Mouse (Mus musculus) neural tube, embryonic 15.5 days (tissue): ENCODE measurements around the gene Limk2. TPM values are rescaled to one million over a fixed set of nuclear protein-coding genes. Genes with fewer than 3 reads are reported as not detected.
A peak's percentile ranks its signal among the peaks of the same experiment; 100 is the strongest.

Experiments used
- ATAC-seq: fragments of 200-750 bp; cut with Nextera tagmentation; 2 replicates; pipeline ENCODE4 v1.8.0; 2017; ENCODE audit warnings: mild to moderate bottlenecking, moderate TSS enrichment, moderate library complexity; ENCODE audit not compliant: low FRiP score
- H3K27ac ChIP-seq: fragments of 300-500 bp; sonication (generic); replicated peaks from 2 replicates; pipeline ENCODE4 v1.5.1; 2015; ENCODE audit warnings: mild to moderate bottlenecking, inconsistent platforms
- H3K27me3 ChIP-seq: fragments of 300-500 bp; sonication (generic); replicated peaks from 2 replicates; pipeline ENCODE4 v1.6.1; 2015; ENCODE audit warnings: inconsistent platforms
- H3K36me3 ChIP-seq: fragments of 300-500 bp; sonication (generic); 2 replicates; pipeline ENCODE4 v1.6.1; 2015; ENCODE audit warnings: inconsistent platforms
- H3K4me1 ChIP-seq: fragments of 300-500 bp; sonication (generic); 2 replicates; pipeline ENCODE4 v1.6.1; 2015; ENCODE audit warnings: inconsistent platforms
- H3K4me2 ChIP-seq: fragments of 300-500 bp; sonication (generic); 2 replicates; pipeline ENCODE4 v1.6.1; 2015; ENCODE audit warnings: inconsistent platforms, mild to moderate bottlenecking, moderate library complexity
- H3K4me3 ChIP-seq: fragments of 300-500 bp; sonication (generic); replicated peaks from 2 replicates; pipeline ENCODE4 v1.5.1; 2015; ENCODE audit warnings: mild to moderate bottlenecking, inconsistent platforms
- H3K9ac ChIP-seq: fragments of 300-500 bp; sonication (generic); replicated peaks from 2 replicates; pipeline ENCODE4 v1.6.1; 2015; ENCODE audit warnings: mild to moderate bottlenecking, inconsistent platforms
- H3K9me3 ChIP-seq: fragments of 300-500 bp; sonication (generic); replicated peaks from 2 replicates; pipeline ENCODE4 v1.6.1; 2016; ENCODE audit warnings: inconsistent platforms
- WGBS: fragments of 180-500 bp; shearing (Covaris S2); methylation state at CpG from one replicate; pipeline ENCODE4 v1.1.7; 2015; ENCODE audit warnings: mixed read lengths; 5-methylcytosine and 5-hydroxymethylcytosine counted together
- polyA plus RNA-seq: library from polyadenylated mRNA; unstranded; fragments of >200 nt; fragmentation: Nextera tagmentation; extraction: Ambion mirVana; gene quantifications from 2 replicates; pipeline ENCODE4 v1.2.1, GENCODE M21; 2015

Gene Limk2
- polyA plus RNA-seq, 1 experiment from 2014 or later, result 158 TPM

GRCm38 (mm10) chr11:3305821-3306220 is 103.2 kb downstream of the Limk2 start:
- ATAC-seq, result no peak
- H3K4me1 ChIP-seq, result no peaks in the 10 kb centered on the region
- H3K36me3 ChIP-seq, result peaks cover 97% of the 10 kb centered on the region
- H3K4me3 ChIP-seq, result no peak overlapping the region
- no peak overlapping the region for H3K9ac ChIP-seq
- no peaks in the 10 kb centered on the region for H3K27me3 ChIP-seq
- WGBS, result 96% methylated on average over 4 of the region's 4 CpGs
- no peak overlapping the region for H3K27ac ChIP-seq
- no peak overlapping the region for H3K4me2 ChIP-seq
- H3K9me3 ChIP-seq, result no peaks in the 10 kb centered on the region

GRCm38 (mm10) chr11:3302792-3303191 is 106.2 kb downstream of the Limk2 start:
- no peak overlapping the region for H3K27ac ChIP-seq
- no peak overlapping the region for H3K4me3 ChIP-seq
- no peak overlapping the region for H3K4me2 ChIP-seq
- peaks cover 96% of the 10 kb centered on the region for H3K36me3 ChIP-seq
- WGBS, result 79% methylated on average over 4 of the region's 4 CpGs
- 0 out of 2 replicates have a peak, but pooled peaks cover 3% of the 10 kb centered on the region for H3K4me1 ChIP-seq
- H3K9ac ChIP-seq, result no peak overlapping the region
- no peak for ATAC-seq
- no peaks in the 10 kb centered on the region for H3K27me3 ChIP-seq
- H3K9me3 ChIP-seq, result no peaks in the 10 kb centered on the region

- no peak for ATAC-seq
- Histone ChIP-seq H3K4me3 (no peak overlapping the region), H3K36me3 (peaks cover 96% of the 10 kb centered on the region), H3K27me3 (no peaks in the 10 kb centered on the region), H3K9me3 (no peaks in the 10 kb centered on the region), H3K9ac (no peak overlapping the region), H3K4me2 (no peak overlapping the region), H3K27ac (no peak overlapping the region), H3K4me1 (peaks cover 5% of the 10 kb centered on the region; the same call in 1 of the 2 replicates)
- WGBS, result 93% methylated on average over 4 of the region's 4 CpGs
Measured at GRCm38 (mm10) chr11:3302385-3302784, 106.6 kb downstream of the Limk2 start.

- Histone ChIP-seq H3K4me1 (peaks cover 18% of the 10 kb centered on the region), H3K4me3 (no peak overlapping the region), H3K36me3 (peaks cover 93% of the 10 kb centered on the region), H3K9me3 (no peaks in the 10 kb centered on the region), H3K4me2 (no peak overlapping the region), H3K9ac (no peak overlapping the region), H3K27me3 (no peaks in the 10 kb centered on the region), H3K27ac (no peak overlapping the region)
- WGBS, result 95% methylated on average over 5 of the region's 5 CpGs
- no peak for ATAC-seq
Measured at GRCm38 (mm10) chr11:3301075-3301474, 107.9 kb downstream of the Limk2 start.

- no peak overlapping the region for H3K27ac ChIP-seq
- WGBS, result 89% methylated on average over 14 of the region's 14 CpGs
Measured at GRCm38 (mm10) chr11:3298813-3299185, 110.2 kb downstream of the Limk2 start.

GRCm38 (mm10) chr11:3297871-3298812 is 110.8 kb downstream of the Limk2 start:
- 89% methylated on average over 10 of the region's 10 CpGs for WGBS
- Histone ChIP-seq H3K27me3 (no peaks in the 10 kb centered on the region), H3K9ac (no peak overlapping the region), H3K4me3 (no peak overlapping the region), H3K36me3 (peaks cover 89% of the 10 kb centered on the region), H3K9me3 (no peaks in the 10 kb centered on the region), H3K4me2 (no peak overlapping the region), H3K4me1 (peaks cover 48% of the 10 kb centered on the region), H3K27ac (no peak overlapping the region)
- ATAC-seq, result no peak

More at GRCm38 (mm10) chr11:3298813-3299185, 110.2 kb downstream of the Limk2 start:
- Histone ChIP-seq H3K27me3 (no peaks in the 10 kb centered on the region), H3K4me2 (no peak overlapping the region), H3K4me3 (no peak overlapping the region), H3K9me3 (no peaks in the 10 kb centered on the region), H3K4me1 (peaks cover 41% of the 10 kb centered on the region), H3K36me3 (peaks cover 91% of the 10 kb centered on the region), H3K9ac (no peak overlapping the region)
- no peak for ATAC-seq

- no peak overlapping the region for H3K4me2 ChIP-seq
- 70% methylated on average over 5 of the region's 5 CpGs for WGBS
- no peak overlapping the region for H3K9ac ChIP-seq
- H3K4me3 ChIP-seq, result no peak overlapping the region
- H3K36me3 ChIP-seq, result peaks cover 69% of the 10 kb centered on the region
- H3K4me1 ChIP-seq, result peaks cover 68% of the 10 kb centered on the region
- H3K27me3 ChIP-seq, result no peaks in the 10 kb centered on the region
- no peaks in the 10 kb centered on the region for H3K9me3 ChIP-seq
- ATAC-seq, result no peak
- no peak overlapping the region for H3K27ac ChIP-seq
Measured at GRCm38 (mm10) chr11:3296056-3296455, 112.9 kb downstream of the Limk2 start.

GRCm38 (mm10) chr11:3294641-3295040 is 114.3 kb downstream of the Limk2 start:
- Histone ChIP-seq H3K4me1 (peaks cover 73% of the 10 kb centered on the region), H3K4me3 (peak overlapping the region; percentile 85; the same call in 1 of the 2 replicates), H3K27me3 (no peaks in the 10 kb centered on the region), H3K4me2 (peak overlapping the region; percentile 93), H3K9ac (no peak overlapping the region), H3K27ac (no peak overlapping the region), H3K36me3 (peaks cover 56% of the 10 kb centered on the region), H3K9me3 (no peaks in the 10 kb centered on the region)
- 93% methylated on average over 2 of the region's 2 CpGs for WGBS
- no peak for ATAC-seq

Other genes with a start within 250 kb of the Limk2 start
- 15.7 and 16.2 TPM in 2 replicates for gene Sfi1, start 215.7 kb downstream of the Limk2 start, polyA plus RNA-seq
- 48.1 and 53.1 TPM in 2 replicates for gene Eif4enif1, start 206.8 kb downstream of the Limk2 start, polyA plus RNA-seq
- 194 and 208 TPM in 2 replicates for gene Drg1, start 142.8 kb downstream of the Limk2 start, polyA plus RNA-seq
- gene Patz1, start 120.3 kb downstream of the Limk2 start, polyA plus RNA-seq, result 39.5 and 49.2 TPM in 2 replicates
- gene Pik3ip1, start 78.8 kb downstream of the Limk2 start, polyA plus RNA-seq, result 28.7 and 35.3 TPM in 2 replicates
- 36.4 and 39.5 TPM in 2 replicates for gene Rnf185, start 43.2 kb upstream of the Limk2 start, polyA plus RNA-seq
- gene Pla2g3, start 79.1 kb upstream of the Limk2 start, polyA plus RNA-seq, result 2.4 and 3.7 TPM in 2 replicates
- gene Inpp5j, start 95.6 kb upstream of the Limk2 start, polyA plus RNA-seq, result 11.6 TPM in 2 replicates
- gene Selenom, start 105.5 kb upstream of the Limk2 start, polyA plus RNA-seq, result 174 and 188 TPM in 2 replicates
- 18.5 and 28.1 TPM in 2 replicates for gene Smtn, start 131.4 kb upstream of the Limk2 start, polyA plus RNA-seq
- 28.3 and 28.8 TPM in 2 replicates for gene Morc2a, start 240.0 kb upstream of the Limk2 start, polyA plus RNA-seq